Mouse (Mus musculus) thymus, adult 2 months (tissue): ENCODE measurements around the gene Btc.

Source experiments
- CTCF ChIP-seq: fragments of 200-500 bp; IDR thresholded peaks from 2 replicates; pipeline ENCODE4 v1.5.1; 2012; ENCODE audit warnings: mild to moderate bottlenecking, control low read depth, low read length, moderate library complexity, borderline replicate concordance; ENCODE audit not compliant: control insufficient read depth, poor library complexity, insufficient read depth; ENCODE audit errors: extremely low read depth
- POLR2A ChIP-seq: fragments of 200-500 bp; IDR thresholded peaks from 2 replicates; pipeline ENCODE4 v1.6.1; 2012; ENCODE audit warnings: mild to moderate bottlenecking, low read length, control low read depth, moderate library complexity; ENCODE audit not compliant: control insufficient read depth, poor library complexity, insufficient read depth; ENCODE audit errors: extremely low read depth

DNA sequence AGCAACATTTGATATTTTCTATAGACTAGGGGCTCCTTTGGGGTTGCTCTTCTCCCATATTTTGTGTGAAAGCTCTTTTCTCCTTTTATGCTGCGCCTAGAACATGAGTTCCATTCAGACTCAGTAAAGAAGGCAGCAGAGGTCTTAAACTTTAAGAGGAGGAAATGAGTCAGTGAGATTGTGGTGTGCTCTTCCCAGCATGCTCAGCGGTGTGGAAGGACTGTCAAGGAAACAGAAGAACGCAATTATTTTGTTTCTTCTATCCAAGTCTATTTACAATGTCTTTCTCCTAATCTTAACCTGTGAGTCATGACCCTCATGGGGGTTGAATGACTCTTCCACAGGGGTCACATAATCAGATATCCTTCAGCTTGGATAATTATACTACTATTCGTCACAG is 82.4 kb downstream of the Btc start:
- no peak for TF ChIP-seq POLR2A
- no peak for TF ChIP-seq CTCF
